Mouse (Mus musculus): ENCODE results near the gene Il1r2. TPM values are rescaled to one million over a fixed set of nuclear protein-coding genes. Genes with fewer than 3 reads are reported as not detected.
A peak's percentile ranks its signal among the peaks of the same experiment; 100 is the strongest.

Gene Il1r2
- polyA plus RNA-seq, 1 experiment, result 0.10 TPM

GRCm38 (mm10) chr1:40072558-40072957 lies 1.3 kb upstream of the Il1r2 start:
- Histone ChIP-seq H3K4me2 (ENCODE audit: low read depth) (no peak overlapping the region), H3K4me3 (no peak overlapping the region), H3K36me3 (ENCODE audit: control insufficient read depth, insufficient read depth) (no peaks in the 10 kb centered on the region), H3ac (ENCODE audit: control insufficient read depth, insufficient read length) (no peak overlapping the region), H3K27me3 (ENCODE audit: control insufficient read depth, insufficient read depth, insufficient read length) (no peaks in the 10 kb centered on the region), H3K79me2 (ENCODE audit: control insufficient read depth, insufficient read depth) (no peaks in the 10 kb centered on the region)
- no peak for TF ChIP-seq POLR2A (IDR thresholded peaks at IDR 0.05; ENCODE audit: insufficient read length, low read depth)
- TF ChIP-seq MYOG (IDR thresholded peaks at IDR 0.05; ENCODE audit: control insufficient read depth in 1 of 3, insufficient read depth in 1 of 3, insufficient read length in 2 of 3, low read depth in 2 of 3), result no peak
- no peak for TF ChIP-seq REST (IDR thresholded peaks at IDR 0.05; ENCODE audit: insufficient read depth, insufficient read length)
- TF ChIP-seq POLR2AphosphoS2 (IDR thresholded peaks at IDR 0.05; ENCODE audit: insufficient read length, low read depth), result no peak
- no peak for TF ChIP-seq CEBPB (IDR thresholded peaks at IDR 0.05; ENCODE audit: insufficient read depth, poor library complexity, severe bottlenecking)
- no peak for TF ChIP-seq USF1 (IDR thresholded peaks at IDR 0.05; ENCODE audit: low read depth)
- no peak for TF ChIP-seq SRF (IDR thresholded peaks at IDR 0.05; ENCODE audit: control insufficient read depth, insufficient read length, low read depth)
- no peak for TF ChIP-seq MYOD1 (IDR thresholded peaks at IDR 0.05; ENCODE audit: control insufficient read depth in 1 of 3, insufficient read length in 2 of 3, low read depth in 2 of 3)
- no peak for TF ChIP-seq E2F4 (IDR thresholded peaks at IDR 0.05; ENCODE audit: insufficient read depth)
- TF ChIP-seq MAX (IDR thresholded peaks at IDR 0.05; ENCODE audit: low read depth), result no peak

DNA sequence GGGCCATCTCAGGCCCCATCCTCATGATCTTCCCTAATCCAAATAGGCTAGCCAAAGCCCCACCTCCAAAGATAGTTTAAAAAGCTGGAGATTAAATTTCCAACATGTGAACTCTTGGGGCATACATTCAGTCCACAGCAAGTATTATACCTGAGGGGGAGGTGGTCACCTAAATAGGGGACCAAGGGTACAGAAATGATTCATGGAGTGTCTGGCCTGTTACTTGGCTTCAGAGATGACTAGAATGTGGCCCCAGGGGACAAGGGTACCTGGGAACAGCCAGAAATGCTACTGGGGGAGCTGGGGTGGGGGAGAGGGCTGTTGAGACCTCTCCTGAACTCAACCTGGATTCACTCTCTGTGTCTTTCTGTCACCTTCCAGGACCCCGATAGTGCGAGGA lies 3.4 kb downstream of the Il1r2 start:
- H3K27me3 ChIP-seq (ENCODE audit: control insufficient read depth, insufficient read depth, insufficient read length), result no peaks in the 10 kb centered on the region
- no peak for TF ChIP-seq MAX (IDR thresholded peaks at IDR 0.05; ENCODE audit: low read depth)
- no peak overlapping the region for H3K4me2 ChIP-seq (ENCODE audit: low read depth)
- H3K79me2 ChIP-seq (ENCODE audit: control insufficient read depth, insufficient read depth), result no peaks in the 10 kb centered on the region
- H3K36me3 ChIP-seq (ENCODE audit: control insufficient read depth, insufficient read depth), result no peaks in the 10 kb centered on the region
- H3ac ChIP-seq (ENCODE audit: control insufficient read depth, insufficient read length), result no peak overlapping the region
- no peak overlapping the region for H3K4me3 ChIP-seq

- TF ChIP-seq CEBPB (IDR thresholded peaks at IDR 0.05; ENCODE audit: insufficient read depth, poor library complexity, severe bottlenecking) (no peak), POLR2A (IDR thresholded peaks at IDR 0.05; ENCODE audit: insufficient read length, low read depth) (no peak), SRF (IDR thresholded peaks at IDR 0.05; ENCODE audit: control insufficient read depth, insufficient read length, low read depth) (no peak), E2F4 (IDR thresholded peaks at IDR 0.05; ENCODE audit: insufficient read depth) (no peak)
- H3ac ChIP-seq (ENCODE audit: control insufficient read depth, insufficient read length), result no peak overlapping the region
- no peaks in the 10 kb centered on the region for H3K36me3 ChIP-seq (ENCODE audit: control insufficient read depth, insufficient read depth)
- no peaks in the 10 kb centered on the region for H3K79me2 ChIP-seq (ENCODE audit: control insufficient read depth, insufficient read depth)
- H3K4me3 ChIP-seq, result no peak overlapping the region
- H3K4me2 ChIP-seq (ENCODE audit: low read depth), result no peak overlapping the region
- H3K27me3 ChIP-seq (ENCODE audit: control insufficient read depth, insufficient read depth, insufficient read length), result no peaks in the 10 kb centered on the region
Measured at GRCm38 (mm10) chr1:40081041-40081440, 7.2 kb downstream of the Il1r2 start.

GRCm38 (mm10) chr1:40084386-40084785 lies 10.5 kb downstream of the Il1r2 start:
- Histone ChIP-seq H3K79me2 (ENCODE audit: control insufficient read depth, insufficient read depth) (no peaks in the 10 kb centered on the region), H3K27me3 (ENCODE audit: control insufficient read depth, insufficient read depth, insufficient read length) (no peaks in the 10 kb centered on the region), H3K4me3 (no peak overlapping the region), H3K36me3 (ENCODE audit: control insufficient read depth, insufficient read depth) (no peaks in the 10 kb centered on the region), H3K4me2 (ENCODE audit: low read depth) (no peak overlapping the region), H3ac (ENCODE audit: control insufficient read depth, insufficient read length) (no peak overlapping the region)
- no peak for TF ChIP-seq CEBPB (IDR thresholded peaks at IDR 0.05; ENCODE audit: insufficient read depth, poor library complexity, severe bottlenecking)
- TF ChIP-seq SRF (IDR thresholded peaks at IDR 0.05; ENCODE audit: control insufficient read depth, insufficient read length, low read depth), result no peak
- no peak for TF ChIP-seq USF1 (IDR thresholded peaks at IDR 0.05; ENCODE audit: low read depth)
- no peak for TF ChIP-seq MYOD1 (IDR thresholded peaks at IDR 0.05; ENCODE audit: control insufficient read depth in 1 of 3, insufficient read length in 2 of 3, low read depth in 2 of 3)
- no peak for TF ChIP-seq MAX (IDR thresholded peaks at IDR 0.05; ENCODE audit: low read depth)
- no peak for TF ChIP-seq E2F4 (IDR thresholded peaks at IDR 0.05; ENCODE audit: insufficient read depth)
- no peak for TF ChIP-seq POLR2AphosphoS2 (IDR thresholded peaks at IDR 0.05; ENCODE audit: insufficient read length, low read depth)
- no peak for TF ChIP-seq TCF12 (IDR thresholded peaks at IDR 0.05; ENCODE audit: insufficient read depth, poor library complexity, severe bottlenecking)

GRCm38 (mm10) chr1:40085403-40086182 lies 11.7 kb downstream of the Il1r2 start:
- Histone ChIP-seq H3K4me2 (ENCODE audit: low read depth) (peak overlapping the region; percentile 93), H3ac (ENCODE audit: control insufficient read depth, insufficient read length) (no peak overlapping the region), H3K36me3 (ENCODE audit: control insufficient read depth, insufficient read depth) (no peaks in the 10 kb centered on the region), H3K79me2 (ENCODE audit: control insufficient read depth, insufficient read depth) (no peaks in the 10 kb centered on the region), H3K27me3 (ENCODE audit: control insufficient read depth, insufficient read depth, insufficient read length) (no peaks in the 10 kb centered on the region), H3K4me3 (peak overlapping the region; percentile 25)
- peak; percentile 96 for TF ChIP-seq USF1 (IDR thresholded peaks at IDR 0.05; ENCODE audit: low read depth)
- TF ChIP-seq REST (IDR thresholded peaks at IDR 0.05; ENCODE audit: insufficient read depth, insufficient read length), result no peak

DNA sequence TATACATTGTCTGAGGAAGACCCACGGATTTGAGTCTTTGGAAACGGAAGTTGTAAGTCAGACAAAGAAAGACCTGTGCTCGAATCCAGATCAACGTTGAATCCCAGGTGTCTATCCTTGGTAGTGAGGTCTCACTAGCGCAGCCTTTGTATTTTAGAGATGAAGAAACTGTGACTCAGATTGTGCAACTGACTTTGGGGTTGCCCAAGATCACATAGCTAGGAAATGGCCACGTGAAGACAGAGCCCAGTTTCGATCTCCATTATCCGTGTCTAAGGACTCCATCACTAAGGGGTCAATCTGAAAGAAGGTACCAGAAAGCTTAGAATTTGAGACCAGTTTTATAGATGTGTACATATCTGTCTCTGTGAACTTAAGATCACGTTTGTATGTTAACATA lies 17.3 kb downstream of the Il1r2 start:
- Histone ChIP-seq H3K36me3 (ENCODE audit: control insufficient read depth, insufficient read depth) (no peaks in the 10 kb centered on the region), H3K4me3 (no peak overlapping the region), H3K79me2 (ENCODE audit: control insufficient read depth, insufficient read depth) (no peaks in the 10 kb centered on the region), H3K27me3 (ENCODE audit: control insufficient read depth, insufficient read depth, insufficient read length) (no peaks in the 10 kb centered on the region), H3ac (ENCODE audit: control insufficient read depth, insufficient read length) (no peak overlapping the region), H3K4me2 (ENCODE audit: low read depth) (no peak overlapping the region)
- TF ChIP-seq MYOD1 (IDR thresholded peaks at IDR 0.05; ENCODE audit: control insufficient read depth in 1 of 3, insufficient read length in 2 of 3, low read depth in 2 of 3) (no peak), USF1 (IDR thresholded peaks at IDR 0.05; ENCODE audit: low read depth) (no peak), REST (IDR thresholded peaks at IDR 0.05; ENCODE audit: insufficient read depth, insufficient read length) (no peak), TCF3 (IDR thresholded peaks at IDR 0.05; ENCODE audit: insufficient read length, low read depth) (no peak), MYOG (IDR thresholded peaks at IDR 0.05; ENCODE audit: control insufficient read depth in 1 of 3, insufficient read depth in 1 of 3, insufficient read length in 2 of 3, low read depth in 2 of 3) (no peak), SRF (IDR thresholded peaks at IDR 0.05; ENCODE audit: control insufficient read depth, insufficient read length, low read depth) (no peak), POLR2A (IDR thresholded peaks at IDR 0.05; ENCODE audit: insufficient read length, low read depth) (no peak), CEBPB (IDR thresholded peaks at IDR 0.05; ENCODE audit: insufficient read depth, poor library complexity, severe bottlenecking) (no peak), POLR2AphosphoS2 (IDR thresholded peaks at IDR 0.05; ENCODE audit: insufficient read length, low read depth) (no peak), TCF12 (IDR thresholded peaks at IDR 0.05; ENCODE audit: insufficient read depth, poor library complexity, severe bottlenecking) (no peak), MAX (IDR thresholded peaks at IDR 0.05; ENCODE audit: low read depth) (no peak), E2F4 (IDR thresholded peaks at IDR 0.05; ENCODE audit: insufficient read depth) (no peak)
